Mouse (Mus musculus): ENCODE data around the gene Vmn1r70. TPM values are rescaled to one million over a fixed set of nuclear protein-coding genes. Genes with fewer than 3 reads are reported as not detected.

The Vmn1r70 gene
- not detected for total RNA-seq (2021)
- long read RNA-seq, experiment 1, result 0 reads
- long read RNA-seq, experiment 2, result 0 reads

DNA sequence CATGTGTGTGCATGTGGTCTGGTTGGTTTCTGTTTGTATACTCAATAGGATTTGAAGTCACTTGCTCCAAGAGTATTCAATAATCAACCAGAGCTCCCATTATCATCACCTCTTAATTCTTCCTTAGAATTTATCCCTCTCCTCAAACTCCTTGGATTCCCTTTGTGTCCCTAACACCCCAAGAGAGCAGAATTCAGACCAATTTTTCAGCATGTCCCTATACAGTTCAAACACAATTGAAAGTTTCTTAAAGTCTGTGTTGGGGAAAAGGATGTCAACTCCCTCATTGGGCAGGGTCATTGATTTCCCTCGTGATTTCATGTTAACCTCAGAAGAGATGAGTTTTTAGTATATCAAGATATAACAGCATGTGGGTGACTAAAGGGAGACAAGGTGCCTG lies at the start of gene Vmn1r70:
Vmn1r70 (plus strand) TSS at position 301 of the 400 bp plus-strand sequence.
- DNase-seq (ENCODE audit: low spot score), result no peak

DNA sequence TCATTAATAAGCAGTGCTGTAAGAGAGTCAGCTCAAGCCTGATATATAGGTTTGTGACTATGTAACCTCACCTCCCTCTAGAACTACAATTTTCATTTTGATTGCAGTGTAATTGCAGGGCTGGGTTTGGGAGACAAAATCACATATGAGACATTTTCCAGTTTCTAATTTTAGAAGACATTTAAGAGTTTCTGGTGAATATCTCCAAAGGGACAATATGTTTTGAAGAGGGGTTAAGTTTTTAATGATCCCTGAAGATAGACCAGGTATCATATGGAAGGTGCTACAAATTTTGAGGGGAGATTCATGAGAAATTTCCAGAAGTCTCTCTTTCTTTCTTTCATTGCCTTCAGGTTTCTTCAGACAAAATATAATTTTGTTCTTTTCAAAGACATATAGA lies 17.8 kb upstream of the Vmn1r70 start, which contains the start of gene Vmn1r69:
Vmn1r69 (minus strand) TSS at position 101 of the 400 bp plus-strand sequence.
- no peak for DNase-seq (ENCODE audit: low spot score)

Other genes starting within 250 kb of the Vmn1r70 start
- not detected for gene Vmn1r67, start 188.2 kb upstream of the Vmn1r70 start, total RNA-seq (2021)
- gene Zik1, start 136.1 kb upstream of the Vmn1r70 start, total RNA-seq (2021), result 1 to 10 TPM; 1.1 to 1.3 TPM
- not detected for gene Vmn1r68, start 73.0 kb upstream of the Vmn1r70 start, total RNA-seq (2021)
- gene Vmn1r69, start 17.9 kb upstream of the Vmn1r70 start, total RNA-seq (2021), result not detected
- not detected for gene Nlrp4b, start 56.3 kb downstream of the Vmn1r70 start, total RNA-seq (2021)
- not detected for gene Vmn1r71, start 122.8 kb downstream of the Vmn1r70 start, total RNA-seq (2021)